Mouse (Mus musculus) c-Kit-negative CD71-positive TER-119-positive erythroid progenitor cells, embryonic 14.5 days (primary cell): ENCODE results near the gene Cdh23.

Source experiments
- DNase-seq: peaks from one replicate; pipeline ENCODE4 v3.0.0-alpha.2; 2013; ENCODE audit warnings: low read depth, low spot score

The Cdh23 gene

GRCm38 (mm10) chr10:60481381-60481780, 214.9 kb downstream of the Cdh23 start:
- DNase-seq = no peak

- DNase-seq = no peak
Measured at GRCm38 (mm10) chr10:60474549-60474948, 221.7 kb downstream of the Cdh23 start.

- no peak for DNase-seq
Measured at GRCm38 (mm10) chr10:60473782-60474322, 222.4 kb downstream of the Cdh23 start.

GRCm38 (mm10) chr10:60467752-60468151, 228.5 kb downstream of the Cdh23 start:
- DNase-seq = no peak

GRCm38 (mm10) chr10:60463953-60464647, 232.2 kb downstream of the Cdh23 start:
- no peak for DNase-seq

- no peak for DNase-seq
Measured at GRCm38 (mm10) chr10:60456662-60457397, 239.5 kb downstream of the Cdh23 start.

- no peak for DNase-seq
Measured at GRCm38 (mm10) chr10:60455193-60455592, 241.1 kb downstream of the Cdh23 start.

- DNase-seq = no peak
Measured at GRCm38 (mm10) chr10:60447186-60447585, 249.1 kb downstream of the Cdh23 start.

GRCm38 (mm10) chr10:60445031-60445593, 251.2 kb downstream of the Cdh23 start:
- DNase-seq = no peak

- peak; percentile 17 for DNase-seq
Measured at GRCm38 (mm10) chr10:60443078-60443477, 253.2 kb downstream of the Cdh23 start.

- no peak for DNase-seq
Measured at GRCm38 (mm10) chr10:60442321-60442720, 254.0 kb downstream of the Cdh23 start.

GRCm38 (mm10) chr10:60432679-60433078, 263.6 kb downstream of the Cdh23 start:
- DNase-seq = no peak

GRCm38 (mm10) chr10:60430591-60430990, 265.7 kb downstream of the Cdh23 start:
- DNase-seq = no peak

- DNase-seq = no peak
Measured at GRCm38 (mm10) chr10:60430001-60430400, 266.3 kb downstream of the Cdh23 start.

GRCm38 (mm10) chr10:60422756-60423155, 273.5 kb downstream of the Cdh23 start:
- no peak for DNase-seq

- no peak for DNase-seq
Measured at GRCm38 (mm10) chr10:60419624-60420023, 276.7 kb downstream of the Cdh23 start.

- peak; percentile 27 for DNase-seq
Measured at GRCm38 (mm10) chr10:60418137-60418536, 278.2 kb downstream of the Cdh23 start.

- DNase-seq = no peak
Measured at GRCm38 (mm10) chr10:60417041-60417440, 279.2 kb downstream of the Cdh23 start.

- no peak for DNase-seq
Measured at GRCm38 (mm10) chr10:60413756-60414155, 282.5 kb downstream of the Cdh23 start.

GRCm38 (mm10) chr10:60411794-60412193, 284.5 kb downstream of the Cdh23 start:
- no peak for DNase-seq

- DNase-seq = peak; percentile 34
Measured at GRCm38 (mm10) chr10:60407831-60408230, 288.5 kb downstream of the Cdh23 start.

- DNase-seq = no peak
Measured at GRCm38 (mm10) chr10:60405460-60406177, 290.7 kb downstream of the Cdh23 start.
